Mouse (Mus musculus) myocyte (in vitro differentiated cells): Measurements from ENCODE around the gene Nr1h2.

Experiments used
- E2F4 ChIP-seq: IDR thresholded peaks from one replicate; pipeline ENCODE4 v1.6.1; 2011; ENCODE audit warnings: mild to moderate bottlenecking, control low read depth, moderate library complexity; ENCODE audit not compliant: insufficient read depth
- MAX ChIP-seq: IDR thresholded peaks from one replicate; pipeline ENCODE4 v1.6.1; 2011; ENCODE audit warnings: low read depth, mild to moderate bottlenecking, control low read depth
- POLR2A ChIP-seq: IDR thresholded peaks from one replicate; pipeline ENCODE4 v1.6.1; 2011; ENCODE audit warnings: low read depth, mild to moderate bottlenecking, control low read depth, moderate library complexity; ENCODE audit not compliant: insufficient read length
- REST ChIP-seq: IDR thresholded peaks from one replicate; pipeline ENCODE4 v1.6.1; 2011; ENCODE audit warnings: mild to moderate bottlenecking, control low read depth, moderate library complexity; ENCODE audit not compliant: insufficient read depth, insufficient read length

- TF ChIP-seq POLR2A (no peak), MAX (no peak), REST (no peak), E2F4 (no peak)
These were observed 471 bp downstream of the Nr1h2 start for GRCm38 (mm10) chr7:44553196-44553764.
